Mouse (Mus musculus): ENCODE results near the gene Lrrc27. TPM values are rescaled to one million over a fixed set of nuclear protein-coding genes. Genes with fewer than 3 reads are reported as not detected.

Gene Lrrc27
- total RNA-seq, 1 experiment = 8.2 TPM

DNA sequence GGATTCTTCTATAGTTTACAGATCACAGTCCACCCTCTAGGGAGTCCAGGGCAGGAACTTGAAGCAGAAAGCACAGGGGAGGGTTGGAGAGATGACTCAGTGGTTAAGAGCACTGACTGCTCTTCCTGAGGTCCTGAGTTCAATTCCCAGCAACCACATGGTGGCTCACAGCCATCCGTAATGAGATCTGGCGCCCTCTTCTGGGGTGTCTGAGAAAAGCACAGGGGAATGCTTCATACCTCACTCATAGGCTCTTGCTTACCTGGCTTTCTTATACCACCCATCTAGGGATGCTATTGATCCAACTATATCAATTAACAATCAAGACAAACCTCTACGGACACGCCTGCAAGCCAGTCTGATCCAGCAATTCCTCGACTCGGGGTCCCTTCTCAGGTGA is 21.2 kb upstream of the Lrrc27 start:
- no peak for TF ChIP-seq CHD2 (IDR thresholded peaks at IDR 0.05; ENCODE audit: low read depth, low read length)
- no peak for TF ChIP-seq ZNF384 (IDR thresholded peaks at IDR 0.05; ENCODE audit: low read depth, low read length)
- TF ChIP-seq ZC3H11A (IDR thresholded peaks at IDR 0.05; ENCODE audit: borderline replicate concordance, low read depth, low read length) = no peak
- no peak for TF ChIP-seq MAFK (IDR thresholded peaks at IDR 0.05; ENCODE audit: insufficient read depth, low read depth, low read length)
- TF ChIP-seq HCFC1 (IDR thresholded peaks at IDR 0.05; ENCODE audit: borderline replicate concordance, insufficient read depth, low read length) = no peak
- Histone ChIP-seq H3K36me3 (ENCODE audit: control insufficient read depth, insufficient read depth, low read length, poor library complexity, severe bottlenecking) (no peaks in the 10 kb centered on the region), H3K4me1 (ENCODE audit: control insufficient read depth in 2 of 2, insufficient read depth in 2 of 2, low read length in 2 of 2, poor library complexity in 1 of 2) (no peaks in the 10 kb centered on the region), H3K9me3 (ENCODE audit: control insufficient read depth, insufficient read depth, low read depth, low read length) (no peaks in the 10 kb centered on the region), H3K27ac (ENCODE audit: insufficient read depth, low read depth, low read length, poor library complexity, severe bottlenecking) (no peak overlapping the region), H3K9ac (ENCODE audit: insufficient read depth, low read depth, low read length, poor library complexity, severe bottlenecking) (no peak overlapping the region), H3K4me3 (ENCODE audit: insufficient read depth in 1 of 2, low read depth in 1 of 2, low read length in 2 of 2, poor library complexity in 1 of 2, severe bottlenecking in 1 of 2) (no peak overlapping the region)
- in situ Hi-C loops (cut with MboI; ENCODE audit: low sequenced_read_pairs in 2 of 2, unreplicated experiment in 2 of 2) = loop anchor here in 1 of 2 experiments (10.0 kb wide), 1 partner anchor 77 kb away; no protein-coding TSS in a partner anchor
- no peak for DNase-seq (ENCODE audit: low read depth, low spot score)

DNA sequence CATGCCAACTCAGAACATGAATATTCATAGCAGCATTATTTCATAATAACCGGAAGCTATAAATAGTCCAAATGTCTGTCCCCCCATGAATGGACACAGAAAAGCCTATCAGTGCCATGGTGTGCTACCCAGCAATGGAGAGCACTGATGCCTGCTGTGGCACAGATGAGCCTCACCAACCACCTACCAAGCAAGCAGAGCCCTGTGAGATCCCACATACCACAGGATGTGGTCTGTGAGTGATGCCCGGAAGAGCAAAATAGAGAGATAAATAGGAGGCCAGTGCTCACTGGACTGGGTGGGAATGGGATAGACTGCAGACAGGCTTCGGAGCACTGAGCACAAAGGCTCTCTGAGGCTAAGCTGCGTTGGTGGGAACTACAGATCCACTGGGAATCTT is 15.8 kb upstream of the Lrrc27 start:
- in situ Hi-C loops (cut with MboI; ENCODE audit: low sequenced_read_pairs in 2 of 2, unreplicated experiment in 2 of 2) = loop anchor here in 1 of 2 experiments (10.0 kb wide), 1 partner anchor 82 kb away; no protein-coding TSS in a partner anchor
- Histone ChIP-seq H3K9me3 (ENCODE audit: control insufficient read depth, insufficient read depth, low read depth, low read length) (no peaks in the 10 kb centered on the region), H3K9ac (ENCODE audit: insufficient read depth, low read depth, low read length, poor library complexity, severe bottlenecking) (no peak overlapping the region), H3K4me3 (ENCODE audit: insufficient read depth in 1 of 2, low read depth in 1 of 2, low read length in 2 of 2, poor library complexity in 1 of 2, severe bottlenecking in 1 of 2) (no peak overlapping the region), H3K36me3 (ENCODE audit: control insufficient read depth, insufficient read depth, low read length, poor library complexity, severe bottlenecking) (no peaks in the 10 kb centered on the region), H3K4me1 (ENCODE audit: control insufficient read depth in 2 of 2, insufficient read depth in 2 of 2, low read length in 2 of 2, poor library complexity in 1 of 2) (no peaks in the 10 kb centered on the region), H3K27ac (ENCODE audit: insufficient read depth, low read depth, low read length, poor library complexity, severe bottlenecking) (no peak overlapping the region)
- DNase-seq (ENCODE audit: low read depth, low spot score) = no peak
- no peak for TF ChIP-seq CHD2 (IDR thresholded peaks at IDR 0.05; ENCODE audit: low read depth, low read length)
- no peak for TF ChIP-seq ZC3H11A (IDR thresholded peaks at IDR 0.05; ENCODE audit: borderline replicate concordance, low read depth, low read length)

DNA sequence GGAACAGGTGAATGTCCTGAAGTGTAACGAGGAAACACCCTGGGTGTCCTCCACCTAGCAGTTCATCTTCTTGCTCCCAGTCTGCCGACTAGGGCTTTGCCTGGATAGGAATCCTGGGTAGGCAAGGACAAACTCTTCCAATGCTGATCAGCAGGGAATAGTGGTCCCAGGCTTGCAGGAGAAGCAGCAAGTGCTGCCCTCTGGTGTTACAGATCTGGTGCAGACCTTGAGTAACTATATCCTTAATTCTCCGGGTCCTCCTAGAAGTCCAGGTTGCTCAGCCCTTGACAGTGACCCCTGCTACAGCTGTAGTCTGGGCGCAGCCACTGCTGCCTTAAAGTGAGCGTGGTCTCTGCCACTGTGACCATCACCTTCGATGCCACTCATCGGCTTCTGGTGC is 12.7 kb upstream of the Lrrc27 start:
- no peak overlapping the region for H3K27ac ChIP-seq (ENCODE audit: insufficient read depth, low read depth, low read length, poor library complexity, severe bottlenecking)
- in situ Hi-C loops (cut with MboI; ENCODE audit: low sequenced_read_pairs in 2 of 2, unreplicated experiment in 2 of 2) = loop anchor here in 1 of 2 experiments (10.0 kb wide), 1 partner anchor 95 kb away; no protein-coding TSS in a partner anchor
- peak; percentile 51 for DNase-seq (ENCODE audit: low read depth, low spot score)
- H3K4me3 ChIP-seq (ENCODE audit: insufficient read depth in 1 of 2, low read depth in 1 of 2, low read length in 2 of 2, poor library complexity in 1 of 2, severe bottlenecking in 1 of 2) = no peak overlapping the region
- no peak overlapping the region for H3K9ac ChIP-seq (ENCODE audit: insufficient read depth, low read depth, low read length, poor library complexity, severe bottlenecking)
- H3K9me3 ChIP-seq (ENCODE audit: control insufficient read depth, insufficient read depth, low read depth, low read length) = no peaks in the 10 kb centered on the region
- H3K4me1 ChIP-seq (ENCODE audit: control insufficient read depth in 2 of 2, insufficient read depth in 2 of 2, low read length in 2 of 2, poor library complexity in 1 of 2) = no peaks in the 10 kb centered on the region
- peak; percentile 63; the same call in 1 of the 2 replicates for TF ChIP-seq ZC3H11A (IDR thresholded peaks at IDR 0.05; ENCODE audit: borderline replicate concordance, low read depth, low read length)
- TF ChIP-seq MAFK (IDR thresholded peaks at IDR 0.05; ENCODE audit: insufficient read depth, low read depth, low read length) = no peak
- H3K36me3 ChIP-seq (ENCODE audit: control insufficient read depth, insufficient read depth, low read length, poor library complexity, severe bottlenecking) = no peaks in the 10 kb centered on the region

DNA sequence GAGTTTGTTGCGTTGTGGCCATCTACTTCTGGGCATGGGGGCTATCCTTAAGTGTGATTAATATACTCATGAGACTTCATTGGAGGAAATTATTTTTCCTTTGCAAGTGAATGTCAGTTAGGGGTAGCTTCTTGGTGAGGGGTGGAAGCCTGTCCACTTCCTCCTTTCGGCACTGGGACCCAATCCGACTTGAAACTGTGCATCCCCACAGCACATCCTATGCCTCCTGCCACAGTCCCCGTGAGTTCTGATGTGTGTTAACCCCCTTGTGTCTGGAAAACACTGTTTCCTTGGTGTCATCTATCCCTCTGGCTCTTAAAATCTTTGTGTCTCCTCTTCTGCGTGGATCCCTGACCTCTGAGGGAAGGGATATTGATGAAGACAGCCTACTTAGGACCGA is 11.6 kb upstream of the Lrrc27 start:
- H3K4me1 ChIP-seq (ENCODE audit: control insufficient read depth in 2 of 2, insufficient read depth in 2 of 2, low read length in 2 of 2, poor library complexity in 1 of 2) = no peaks in the 10 kb centered on the region
- H3K9me3 ChIP-seq (ENCODE audit: control insufficient read depth, insufficient read depth, low read depth, low read length) = no peaks in the 10 kb centered on the region
- no peaks in the 10 kb centered on the region for H3K36me3 ChIP-seq (ENCODE audit: control insufficient read depth, insufficient read depth, low read length, poor library complexity, severe bottlenecking)
- no peak overlapping the region for H3K4me3 ChIP-seq (ENCODE audit: insufficient read depth in 1 of 2, low read depth in 1 of 2, low read length in 2 of 2, poor library complexity in 1 of 2, severe bottlenecking in 1 of 2)
- no peak for DNase-seq (ENCODE audit: low read depth, low spot score)
- TF ChIP-seq HCFC1 (IDR thresholded peaks at IDR 0.05; ENCODE audit: borderline replicate concordance, insufficient read depth, low read length) (no peak), CHD2 (IDR thresholded peaks at IDR 0.05; ENCODE audit: low read depth, low read length) (no peak), MAFK (IDR thresholded peaks at IDR 0.05; ENCODE audit: insufficient read depth, low read depth, low read length) (no peak), ZC3H11A (IDR thresholded peaks at IDR 0.05; ENCODE audit: borderline replicate concordance, low read depth, low read length) (no peak), ZNF384 (IDR thresholded peaks at IDR 0.05; ENCODE audit: low read depth, low read length) (no peak)
- no peak overlapping the region for H3K27ac ChIP-seq (ENCODE audit: insufficient read depth, low read depth, low read length, poor library complexity, severe bottlenecking)
- H3K9ac ChIP-seq (ENCODE audit: insufficient read depth, low read depth, low read length, poor library complexity, severe bottlenecking) = no peak overlapping the region
- in situ Hi-C loops (cut with MboI; ENCODE audit: low sequenced_read_pairs in 2 of 2, unreplicated experiment in 2 of 2) = loop anchor here in 1 of 2 experiments (10.0 kb wide), 1 partner anchor 94 kb away; no protein-coding TSS in a partner anchor
